ENCODE assay signal across 31 mouse cellular contexts in genomic region chr11:26299268-26299667, GRCm38 (mm10).
"Had no signal": no experiment of that assay in that cellular context is flagged by ENCODE, and none has a peak within 500 bp of the region (broad histone marks: within the 10 kb centered on the region; RNA-seq: fewer than 3 reads in every experiment).

No protein-coding gene starts in this region.

- H3K9me3 ChIP-seq: limb, embryonic 10.5 days; limb, embryonic 12.5 days; limb, embryonic 13.5 days; limb, embryonic 15.5 days; liver, embryonic 12.5 days; liver, embryonic 13.5 days; liver, embryonic 15.5 days; lung, embryonic 15.5 days; megakaryocyte, embryonic 14.5 days; midbrain, embryonic 10.5 days; midbrain, embryonic 12.5 days; midbrain, embryonic 13.5 days; midbrain, embryonic 15.5 days had no signal

- DNase-seq: left cerebral cortex, postnatal 4 days; liver; liver, embryonic 13.5 days; liver, postnatal 0 days; lung, adult 18-20 months; lung, adult 2 months; lung, embryonic 14.5 days; lung, postnatal 10 days; lung, postnatal 14 days; lung, postnatal 36 days; lung, postnatal 4 days; midbrain, embryonic 14.5 days had no signal

- ATAC-seq: liver, embryonic 12.5 days; liver, postnatal 0 days; lung, postnatal 0 days; midbrain, embryonic 13.5 days; midbrain, embryonic 15.5 days; midbrain, embryonic 16.5 days had no signal

- H3K4me1 ChIP-seq: limb, embryonic 10.5 days; limb, embryonic 12.5 days; limb, embryonic 13.5 days; limb, embryonic 15.5 days; liver, embryonic 12.5 days; liver, embryonic 13.5 days; liver, embryonic 15.5 days; lung, embryonic 15.5 days; megakaryocyte, embryonic 14.5 days; midbrain, embryonic 10.5 days; midbrain, embryonic 12.5 days; midbrain, embryonic 13.5 days; midbrain, embryonic 15.5 days had no signal

- H3K27ac ChIP-seq: limb, embryonic 10.5 days; limb, embryonic 12.5 days; limb, embryonic 13.5 days; limb, embryonic 15.5 days; liver, embryonic 12.5 days; liver, embryonic 13.5 days; liver, embryonic 14.5 days; liver, embryonic 15.5 days; lung, embryonic 15.5 days; macrophage; midbrain, embryonic 10.5 days; midbrain, embryonic 12.5 days; midbrain, embryonic 13.5 days; midbrain, embryonic 15.5 days had no signal

- H3K36me3 ChIP-seq: limb, embryonic 10.5 days; limb, embryonic 12.5 days; limb, embryonic 13.5 days; limb, embryonic 15.5 days; liver, embryonic 12.5 days; liver, embryonic 13.5 days; liver, embryonic 15.5 days; lung, embryonic 15.5 days; midbrain, embryonic 10.5 days; midbrain, embryonic 12.5 days; midbrain, embryonic 13.5 days; midbrain, embryonic 15.5 days had no signal

- H3K9ac ChIP-seq: limb, embryonic 12.5 days; limb, embryonic 13.5 days; limb, embryonic 15.5 days; liver, embryonic 12.5 days; liver, embryonic 13.5 days; liver, embryonic 14.5 days; liver, embryonic 15.5 days; liver, postnatal 0 days; lung, embryonic 14.5 days; lung, embryonic 15.5 days; midbrain, embryonic 12.5 days; midbrain, embryonic 13.5 days; midbrain, embryonic 15.5 days had no signal

- H3K4me3 ChIP-seq: limb, embryonic 10.5 days; limb, embryonic 12.5 days; limb, embryonic 13.5 days; limb, embryonic 15.5 days; liver, embryonic 12.5 days; liver, embryonic 13.5 days; liver, embryonic 15.5 days; lung, embryonic 15.5 days; megakaryocyte, embryonic 14.5 days; midbrain, embryonic 10.5 days; midbrain, embryonic 12.5 days; midbrain, embryonic 13.5 days; midbrain, embryonic 15.5 days; myocyte had no signal

- H3K27me3 ChIP-seq: limb, embryonic 12.5 days; limb, embryonic 13.5 days; limb, embryonic 15.5 days; liver, embryonic 12.5 days; liver, embryonic 13.5 days; liver, embryonic 15.5 days; lung, embryonic 15.5 days; megakaryocyte, embryonic 14.5 days; midbrain, embryonic 12.5 days; midbrain, embryonic 13.5 days; midbrain, embryonic 15.5 days had no signal

- H3K4me2 ChIP-seq: limb, embryonic 12.5 days; limb, embryonic 13.5 days; limb, embryonic 15.5 days; liver, embryonic 11.5 days; liver, embryonic 12.5 days; liver, embryonic 13.5 days; liver, embryonic 15.5 days; lung, embryonic 14.5 days; lung, embryonic 15.5 days; midbrain, embryonic 11.5 days; midbrain, embryonic 12.5 days; midbrain, embryonic 13.5 days; midbrain, embryonic 15.5 days had no signal
